Mouse (Mus musculus) MN1 (cell line): ENCODE data around the gene Zfyve16.

Experiments used
- DNase-seq: peaks from one replicate; pipeline ENCODE4 v3.0.0-alpha.2; 2016; ENCODE audit warnings: low spot score

Gene Zfyve16

GRCm38 (mm10) chr13:92530721-92531211, at the start of gene Zfyve16:
TSS of gene Zfyve16 (minus strand) at chr13:92530868.
- peak; percentile 98 for DNase-seq

GRCm38 (mm10) chr13:92578210-92578609, 47.5 kb upstream of the Zfyve16 start:
- DNase-seq, result no peak

- no peak for DNase-seq
These were observed 46.0 kb upstream of the Zfyve16 start for GRCm38 (mm10) chr13:92576688-92577087.

- no peak for DNase-seq
These were observed 45.4 kb upstream of the Zfyve16 start, which contains the start of gene Spz1 for GRCm38 (mm10) chr13:92576072-92576471. TSS of gene Spz1 (minus strand) at chr13:92576172.

- no peak for DNase-seq
These were observed 28.8 kb upstream of the Zfyve16 start for GRCm38 (mm10) chr13:92559429-92559828.

GRCm38 (mm10) chr13:92557229-92557628, 26.6 kb upstream of the Zfyve16 start:
- DNase-seq, result no peak

- DNase-seq, result peak; percentile 32
These were observed 25.9 kb upstream of the Zfyve16 start for GRCm38 (mm10) chr13:92556458-92557126.

- no peak for DNase-seq
These were observed 16.4 kb upstream of the Zfyve16 start for GRCm38 (mm10) chr13:92547093-92547492.

- DNase-seq, result no peak
These were observed 10.3 kb upstream of the Zfyve16 start for GRCm38 (mm10) chr13:92540997-92541396.

GRCm38 (mm10) chr13:92539126-92539525, 8.5 kb upstream of the Zfyve16 start:
- DNase-seq, result peak; percentile 61

- DNase-seq, result no peak
These were observed 3.1 kb upstream of the Zfyve16 start for GRCm38 (mm10) chr13:92533801-92534200.

GRCm38 (mm10) chr13:92532216-92532615, 1.5 kb upstream of the Zfyve16 start:
- no peak for DNase-seq

GRCm38 (mm10) chr13:92531237-92531636, 569 bp upstream of the Zfyve16 start:
- no peak for DNase-seq

- no peak for DNase-seq
These were observed 594 bp downstream of the Zfyve16 start for GRCm38 (mm10) chr13:92529828-92530720.

- no peak for DNase-seq
These were observed 7.4 kb downstream of the Zfyve16 start for GRCm38 (mm10) chr13:92523178-92523813.

- DNase-seq, result no peak
These were observed 25.8 kb downstream of the Zfyve16 start for GRCm38 (mm10) chr13:92504871-92505270.

GRCm38 (mm10) chr13:92491923-92492322, 38.7 kb downstream of the Zfyve16 start:
- DNase-seq, result no peak

GRCm38 (mm10) chr13:92490817-92491216, 39.9 kb downstream of the Zfyve16 start:
- DNase-seq, result peak; percentile 93

GRCm38 (mm10) chr13:92483852-92484463, 46.7 kb downstream of the Zfyve16 start, which contains the start of gene Fam151b:
TSS of gene Fam151b (minus strand) at chr13:92484015.
- DNase-seq, result peak; percentile 32

- peak; percentile 12 for DNase-seq
These were observed 47.3 kb downstream of the Zfyve16 start for GRCm38 (mm10) chr13:92483348-92483747.

GRCm38 (mm10) chr13:92470151-92470550, 60.5 kb downstream of the Zfyve16 start:
- DNase-seq, result no peak

- no peak for DNase-seq
These were observed 61.3 kb downstream of the Zfyve16 start for GRCm38 (mm10) chr13:92469381-92469780.
